Mouse (Mus musculus) embryo, embryonic 9.5 days (tissue): Measurements from ENCODE around the gene Smco3.
"Not testable (repeated sequence)": the region's sequence is repeated elsewhere in the genome, so short reads cannot be mapped to it uniquely, and the experiment has no call there.

Experiments used
- DNase-seq: peaks from one replicate; pipeline ENCODE4 v3.0.0-alpha.2; 2017; ENCODE audit errors: extremely low spot score

The Smco3 gene

DNA sequence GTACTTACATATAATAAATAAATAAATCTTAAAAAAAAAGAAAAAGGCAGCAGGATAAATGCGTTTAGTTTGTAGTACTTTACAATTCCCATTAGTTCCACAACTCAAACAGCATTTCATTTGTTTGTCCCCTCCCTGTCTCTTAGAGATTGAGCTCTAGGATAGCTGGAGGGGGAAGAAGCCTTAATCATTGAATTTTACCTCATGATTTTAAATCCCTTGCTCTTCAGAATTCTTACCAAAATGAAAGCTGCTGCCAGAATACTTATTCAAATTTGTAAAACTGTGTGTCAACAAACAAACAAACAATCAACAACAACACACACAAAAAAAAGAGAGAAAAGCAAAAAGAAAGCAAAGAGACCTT, 29.9 kb downstream of the Smco3 start:
- DNase-seq: no peak

DNA sequence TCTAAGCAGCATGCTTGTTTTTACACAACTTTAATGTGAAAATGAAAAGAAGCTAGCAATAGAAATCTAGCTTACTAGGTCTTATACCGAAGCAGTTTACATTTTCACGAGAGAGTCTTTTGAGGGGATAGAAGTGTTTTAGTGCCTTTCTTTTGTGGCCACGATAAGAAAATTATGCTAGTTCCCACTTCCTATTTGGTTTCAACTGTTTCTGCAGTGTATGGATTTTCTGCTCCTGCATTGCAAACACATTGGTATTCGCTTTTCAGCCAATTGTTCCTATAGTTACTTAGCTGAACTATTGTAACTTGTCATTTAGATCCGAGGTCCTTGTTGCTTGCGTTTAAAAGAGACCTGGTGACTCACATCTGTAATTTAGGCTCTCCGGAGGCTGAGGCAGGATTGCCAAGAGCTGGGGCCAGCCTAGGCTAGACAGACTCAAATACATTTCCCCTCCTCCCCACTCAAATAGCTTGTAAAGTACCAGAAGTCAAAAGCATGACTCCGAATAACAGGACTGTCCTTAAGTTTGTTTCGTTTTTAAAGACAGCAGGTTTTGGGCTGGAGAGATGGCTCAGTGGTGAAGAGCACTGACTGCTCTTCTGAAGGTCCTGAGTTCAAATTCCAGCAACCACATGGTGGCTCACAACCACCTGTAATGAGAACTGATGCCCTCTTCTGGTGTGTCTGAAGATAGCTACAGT, 30.4 kb downstream of the Smco3 start:
- no peak for DNase-seq

DNA sequence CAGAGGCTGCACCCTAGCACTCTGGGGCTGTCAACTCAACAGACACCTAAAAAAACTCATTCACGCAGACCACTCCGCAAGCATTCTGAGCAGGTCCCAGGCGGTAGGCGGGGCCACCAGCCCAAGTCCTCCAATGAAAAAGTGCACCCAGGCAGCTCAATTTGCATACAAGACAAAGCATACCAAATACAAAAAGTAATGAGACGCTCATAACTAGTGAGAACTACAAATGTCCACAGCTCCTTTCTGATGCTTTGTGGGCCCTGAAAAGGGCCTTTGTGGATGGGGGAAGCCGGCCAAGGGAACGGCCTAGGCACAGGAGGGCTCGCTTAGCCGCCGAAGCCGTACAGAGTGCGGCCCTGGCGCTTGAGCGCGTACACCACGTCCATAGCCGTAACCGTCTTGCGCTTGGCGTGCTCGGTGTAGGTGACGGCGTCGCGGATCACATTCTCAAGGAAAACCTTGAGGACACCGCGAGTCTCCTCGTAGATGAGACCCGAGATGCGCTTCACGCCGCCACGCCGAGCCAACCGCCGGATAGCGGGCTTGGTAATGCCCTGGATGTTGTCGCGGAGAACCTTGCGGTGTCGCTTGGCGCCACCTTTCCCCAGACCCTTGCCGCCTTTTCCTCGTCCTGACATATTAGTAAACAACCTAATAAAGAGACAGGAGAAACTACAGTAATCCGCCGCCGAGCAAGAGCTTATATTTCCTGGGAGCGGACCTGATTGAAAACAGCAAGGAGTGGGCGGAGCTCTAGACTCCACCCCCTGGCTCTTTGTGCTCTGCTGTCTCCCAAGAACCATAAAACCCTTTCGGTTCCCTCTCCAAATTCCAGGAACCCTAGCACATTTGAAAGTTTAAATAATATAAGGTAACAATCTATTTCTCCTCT, 31.3 kb downstream of the Smco3 start, which contains the start of gene Hist4h4:
Gene Hist4h4 (minus strand): TSS at position 677 of the 895 bp plus-strand sequence.
- DNase-seq: peak; percentile 95

DNA sequence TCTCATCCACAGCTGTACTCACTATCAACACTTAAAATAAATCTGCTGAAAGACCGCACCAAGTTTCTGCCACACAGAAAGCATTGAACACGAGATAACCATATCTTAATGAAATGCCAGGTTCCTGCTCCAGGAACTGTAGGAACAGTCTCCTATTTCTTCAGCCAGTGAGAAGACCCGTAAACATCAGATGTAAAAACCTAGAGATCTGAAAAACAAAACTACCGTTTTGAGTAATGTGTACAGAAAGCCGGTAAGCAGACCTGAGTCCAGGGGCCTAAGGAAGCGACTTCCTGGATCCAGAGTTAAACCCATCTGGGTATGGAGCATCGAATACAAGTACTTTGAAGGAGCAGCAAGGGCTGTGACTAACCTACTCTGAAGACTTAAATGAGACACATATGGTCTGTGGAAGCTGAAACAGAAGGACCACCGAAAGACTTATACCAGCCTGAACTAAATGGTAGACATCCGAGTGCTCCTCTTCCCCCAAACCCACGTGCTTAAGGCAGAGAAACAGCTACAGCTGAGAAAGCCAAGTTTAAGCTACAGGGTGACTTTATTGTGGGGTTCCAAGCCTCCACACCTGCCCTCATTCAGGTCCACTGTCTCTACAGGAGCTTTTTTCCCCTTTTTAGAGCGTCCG, 32.0 kb downstream of the Smco3 start:
- DNase-seq: no peak

DNA sequence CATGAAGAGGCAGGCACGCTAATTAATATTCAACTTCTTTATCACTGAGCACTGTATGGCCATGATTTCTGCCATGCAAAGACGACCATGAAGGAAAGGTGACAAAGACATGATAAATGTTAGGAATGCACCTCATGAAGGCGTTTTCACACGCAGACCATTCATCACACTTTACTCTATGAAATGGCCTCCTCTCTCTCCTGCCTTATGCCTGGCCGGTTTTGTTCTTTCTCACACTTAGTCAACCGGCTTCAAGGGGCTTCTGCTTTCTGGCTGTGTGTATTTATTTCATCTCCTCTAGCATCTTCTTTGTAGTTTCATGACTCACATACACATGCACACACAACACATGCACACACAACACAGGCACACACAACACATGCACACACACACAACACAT, 34.0 kb downstream of the Smco3 start:
- DNase-seq: no peak

DNA sequence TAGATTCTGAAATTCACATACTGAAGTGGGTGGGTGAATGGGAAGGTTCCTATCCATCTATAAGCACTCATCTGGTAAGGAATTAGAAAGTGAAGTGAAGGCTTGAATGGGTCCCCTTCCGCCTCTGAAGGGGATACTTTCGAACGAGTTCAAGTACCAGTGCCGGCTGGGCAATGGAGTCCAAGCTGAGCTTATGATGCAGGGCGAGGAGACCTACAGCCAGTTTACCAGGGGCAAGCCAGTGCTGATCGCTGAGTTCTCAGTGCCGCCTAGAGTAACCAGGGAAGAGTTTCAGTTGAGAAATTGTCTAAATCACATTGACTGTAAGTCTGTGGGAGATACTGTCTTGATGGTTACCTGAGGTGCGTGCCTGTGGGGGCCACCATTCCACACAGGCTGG, 34.5 kb downstream of the Smco3 start:
- no peak for DNase-seq

DNA sequence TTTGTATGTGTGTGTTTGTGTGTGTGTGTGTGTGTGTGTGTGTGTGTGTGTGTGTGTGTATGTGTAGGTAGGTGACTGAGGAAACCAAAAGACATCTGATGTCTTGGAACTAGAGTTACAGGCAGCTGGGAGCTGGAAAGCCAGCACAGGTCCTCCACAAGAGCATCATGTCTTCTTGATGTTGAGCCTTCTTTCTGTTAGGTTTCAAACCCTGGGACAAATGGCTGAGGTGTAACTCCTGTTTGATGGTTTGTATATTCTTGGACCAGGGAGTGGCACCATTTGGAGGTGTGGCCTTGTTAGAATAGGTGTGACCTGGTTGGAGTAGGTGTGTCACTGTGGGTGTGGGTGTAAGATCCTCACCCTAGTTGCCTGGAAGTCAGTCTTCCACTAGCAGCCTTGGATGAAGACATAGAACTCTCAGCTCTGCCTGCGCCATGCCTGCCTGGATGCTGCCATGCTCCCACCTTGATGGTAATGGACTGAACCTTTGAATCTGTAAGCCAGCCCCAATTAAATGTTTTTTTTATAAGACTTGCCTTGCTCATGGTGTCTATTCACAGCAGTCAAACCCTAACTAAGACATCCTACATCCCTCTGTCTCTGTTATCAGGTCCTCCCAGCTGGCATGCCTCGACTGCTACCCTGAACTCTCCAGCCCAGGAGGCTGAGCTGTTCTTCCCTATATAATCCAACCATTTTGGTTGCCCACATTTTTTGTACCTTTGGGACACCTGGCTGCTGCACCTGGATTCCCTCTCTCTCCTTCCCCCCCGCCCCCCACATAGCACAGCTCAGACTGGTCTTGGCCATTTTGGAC, 37.2 kb downstream of the Smco3 start:
- DNase-seq: not testable (repeated sequence)

DNA sequence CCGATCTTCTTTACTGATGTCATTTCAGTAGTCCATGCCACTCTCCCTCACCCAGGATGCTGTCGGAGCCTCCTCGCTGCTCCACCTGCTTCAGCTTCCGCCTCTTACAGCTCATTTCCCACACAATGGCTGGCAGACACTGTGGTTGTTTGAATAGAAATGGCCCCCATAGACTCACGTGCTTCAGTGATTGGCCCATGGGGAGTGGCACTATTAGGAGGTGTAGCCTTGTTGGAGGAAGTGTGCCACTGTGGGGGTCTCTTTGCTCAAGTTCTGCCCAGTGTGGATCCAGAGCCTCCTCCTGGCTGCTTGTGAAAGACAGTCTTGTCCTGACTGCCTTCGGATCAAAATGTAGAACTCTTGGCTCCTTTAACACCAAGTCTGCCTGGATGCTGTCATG, 39.4 kb downstream of the Smco3 start:
- DNase-seq: no peak

DNA sequence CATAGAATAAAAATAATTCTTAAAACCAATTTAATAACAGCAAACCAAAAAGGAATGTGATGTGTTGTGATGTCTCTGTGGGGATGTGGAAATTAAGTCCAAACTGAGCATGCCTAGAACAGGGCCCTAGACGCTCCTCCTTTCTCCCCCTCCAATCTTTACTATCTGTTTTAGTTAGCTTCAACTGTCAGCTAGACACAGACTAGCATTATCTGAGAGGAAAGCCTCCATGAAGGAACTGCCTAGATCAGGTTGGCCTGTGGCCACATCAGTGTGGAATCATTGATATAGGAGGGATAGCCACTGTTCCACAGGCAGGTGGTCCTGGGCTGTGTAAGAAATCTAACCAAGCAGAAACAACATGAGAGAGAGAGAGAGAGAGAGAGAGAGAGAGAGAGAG, 40.1 kb downstream of the Smco3 start:
- DNase-seq: no peak

DNA sequence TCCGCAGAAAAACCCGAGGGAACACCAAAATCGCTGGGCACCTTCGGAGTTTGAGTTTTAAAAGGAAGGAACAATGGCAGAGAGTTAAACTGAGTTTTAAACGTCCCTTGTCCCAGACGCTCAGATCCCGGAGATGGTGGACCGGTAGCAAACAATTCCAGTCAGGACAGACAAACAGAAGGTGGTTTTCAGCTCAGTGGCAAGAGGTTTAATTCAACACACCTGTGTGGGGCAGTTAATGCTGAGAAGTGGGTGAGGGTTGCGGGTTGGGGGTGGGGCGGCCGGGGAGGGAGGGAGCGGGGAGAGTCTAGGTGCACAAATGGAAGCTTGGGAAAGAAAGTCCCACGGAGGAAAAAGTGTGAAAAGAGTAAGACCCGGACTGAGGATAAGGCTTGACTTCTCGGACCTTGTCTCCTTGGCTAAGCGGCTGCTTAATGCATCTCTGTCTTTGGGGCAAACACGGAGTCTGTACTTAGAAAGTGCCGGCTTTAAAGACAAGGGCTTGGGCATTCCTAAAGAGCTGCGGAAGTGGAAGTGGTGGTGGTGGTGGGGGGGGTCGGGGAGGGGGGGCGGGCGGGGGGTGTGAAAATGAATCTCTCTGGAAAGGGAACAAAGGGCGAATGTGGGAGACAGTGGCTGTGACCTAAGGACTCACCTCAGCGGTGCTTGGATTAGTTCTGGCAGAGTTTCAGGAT, 41.3 kb downstream of the Smco3 start:
- peak; percentile 38 for DNase-seq

DNA sequence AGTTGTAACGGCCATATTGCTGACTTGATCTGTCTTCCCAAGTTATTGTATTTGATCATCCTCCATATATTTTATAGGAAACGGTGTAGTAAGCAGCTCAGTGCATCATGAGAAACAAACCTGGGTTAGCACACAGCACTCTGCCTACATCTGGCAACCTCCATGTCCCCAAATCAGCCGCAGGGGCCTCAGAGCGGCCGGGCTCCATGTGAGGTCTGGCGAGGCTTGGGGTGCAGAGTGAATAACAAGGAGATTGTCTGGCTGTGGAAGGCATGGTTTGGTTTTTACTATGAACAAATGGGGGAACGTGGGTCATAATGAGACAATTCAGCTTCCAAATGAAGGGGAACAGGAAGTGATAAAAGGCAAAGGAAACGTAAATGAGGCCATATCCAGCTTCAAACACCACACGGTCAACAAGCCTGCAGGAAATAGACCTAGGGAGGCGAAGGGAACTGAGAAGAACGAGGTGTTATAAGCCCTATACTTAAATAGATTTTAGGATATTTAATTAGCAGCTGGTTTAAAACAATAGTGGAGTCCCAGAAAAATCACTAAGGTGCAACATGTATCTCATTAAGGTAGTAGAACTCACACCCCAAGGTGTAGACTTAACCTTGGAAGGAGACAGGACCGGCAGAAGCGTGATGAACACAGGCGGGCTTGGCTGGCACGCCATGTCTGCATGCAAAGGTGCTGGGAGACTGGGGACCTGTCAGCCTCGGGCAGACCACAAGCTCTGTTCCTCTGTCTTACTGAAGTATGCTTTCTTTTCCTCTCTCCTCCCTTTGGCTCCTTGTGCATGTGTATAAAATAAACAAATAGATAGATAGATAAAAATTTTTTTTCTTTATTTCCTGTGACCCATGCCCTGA, 42.1 kb downstream of the Smco3 start:
- no peak for DNase-seq

DNA sequence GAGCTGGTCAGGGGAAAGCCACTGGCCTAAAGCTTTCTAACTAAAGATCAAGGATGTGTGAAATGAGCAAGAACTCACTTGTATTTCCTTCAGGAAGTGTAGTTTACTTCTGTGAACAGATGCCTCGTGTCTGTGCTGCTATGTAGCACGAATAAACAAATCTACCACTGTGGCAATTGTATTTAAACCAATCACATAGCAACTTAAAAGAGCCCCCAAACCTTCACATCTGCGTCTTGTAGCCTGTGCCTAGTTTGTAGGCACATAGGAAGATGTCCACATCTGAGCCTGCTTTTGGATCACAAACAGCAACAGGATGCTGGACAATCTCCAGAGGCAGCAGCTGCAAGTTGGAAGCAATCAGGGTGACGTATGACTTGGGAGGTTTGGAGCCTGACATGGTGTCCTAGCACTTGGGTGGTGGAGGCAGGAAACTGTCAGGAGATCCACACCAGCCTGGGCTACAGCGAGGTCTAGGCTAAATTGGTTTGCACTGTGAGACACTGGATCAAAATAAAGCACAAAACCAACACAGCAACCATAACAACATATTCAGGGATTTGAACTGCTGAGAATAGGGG, 45.8 kb downstream of the Smco3 start:
- no peak for DNase-seq

DNA sequence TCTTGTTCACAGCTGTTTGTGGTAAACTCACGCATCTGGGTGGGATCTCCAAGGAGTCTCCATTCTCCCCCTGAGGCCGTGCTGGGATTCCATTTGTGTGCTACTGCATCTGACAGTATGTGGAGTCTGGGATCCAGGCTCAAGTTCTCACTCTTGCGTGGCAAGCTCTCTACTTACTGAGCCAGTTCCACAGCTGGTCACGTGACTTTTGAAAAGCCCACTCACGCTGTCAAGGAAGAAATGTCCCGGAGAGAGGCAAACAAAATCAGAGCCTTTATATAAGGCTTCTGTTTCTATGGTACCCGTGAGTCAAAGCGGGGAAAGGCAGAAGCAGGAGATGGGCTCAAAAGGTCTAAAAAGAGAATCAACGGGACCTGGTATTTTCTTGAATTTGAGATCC, 52.5 kb downstream of the Smco3 start:
- no peak for DNase-seq

DNA sequence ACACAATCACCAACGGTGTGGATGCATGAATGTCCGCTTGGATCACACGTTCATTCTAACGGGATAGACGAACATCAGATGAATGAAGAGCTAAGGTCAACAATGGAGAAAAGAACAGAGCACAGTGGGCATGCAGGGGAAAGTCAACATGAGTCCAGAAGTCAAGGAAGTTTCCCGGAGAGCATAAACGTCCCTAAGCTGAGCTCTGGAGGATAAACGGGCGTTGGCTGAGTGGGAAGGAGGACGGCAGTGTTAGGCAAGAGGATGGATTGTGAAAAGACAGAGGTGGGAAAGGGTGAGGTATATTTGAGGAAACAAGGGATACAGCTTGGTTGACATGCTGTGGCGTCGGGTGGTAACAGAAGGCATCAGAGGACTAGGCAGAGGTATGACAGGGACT, 53.1 kb downstream of the Smco3 start:
- DNase-seq: no peak

DNA sequence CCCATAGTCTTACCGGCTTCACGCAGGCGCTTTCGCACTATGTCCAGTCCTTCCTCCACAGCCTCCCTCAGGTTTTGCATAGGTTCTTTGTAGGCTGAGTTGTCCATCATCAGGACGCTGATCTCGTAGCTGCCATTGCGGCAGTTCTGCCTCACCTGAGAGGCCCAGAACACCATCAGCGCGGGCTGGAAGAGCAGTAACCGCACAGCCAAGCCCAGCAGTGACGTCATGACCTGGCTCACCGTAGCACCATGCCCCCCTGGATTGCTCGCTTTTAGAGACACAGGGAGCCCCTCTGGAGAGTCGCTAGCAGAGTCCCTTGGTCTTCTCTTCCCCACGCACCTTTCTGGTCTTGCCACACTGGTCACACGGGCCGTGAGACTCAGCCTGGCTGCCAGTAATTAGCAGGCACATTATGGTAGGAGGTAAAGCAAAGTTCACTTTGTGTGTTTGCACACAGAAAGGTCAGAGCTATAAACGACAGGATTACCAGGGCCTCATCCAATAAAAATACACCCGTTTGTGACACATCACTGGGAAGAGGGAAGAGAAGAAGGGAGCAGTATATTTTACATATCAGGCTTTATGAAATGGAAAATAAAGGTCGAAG, 53.8 kb downstream of the Smco3 start, which contains the start of gene Gucy2c:
Gene Gucy2c (minus strand): TSS at position 389 of the 610 bp plus-strand sequence.
- no peak for DNase-seq
